Mouse (Mus musculus) kidney, adult 18-20 months (tissue): Measurements from ENCODE around the gene Otulin.

Source experiments
- DNase-seq: peaks from one replicate; pipeline ENCODE4 v3.0.0; 2021

Otulin gene

DNA sequence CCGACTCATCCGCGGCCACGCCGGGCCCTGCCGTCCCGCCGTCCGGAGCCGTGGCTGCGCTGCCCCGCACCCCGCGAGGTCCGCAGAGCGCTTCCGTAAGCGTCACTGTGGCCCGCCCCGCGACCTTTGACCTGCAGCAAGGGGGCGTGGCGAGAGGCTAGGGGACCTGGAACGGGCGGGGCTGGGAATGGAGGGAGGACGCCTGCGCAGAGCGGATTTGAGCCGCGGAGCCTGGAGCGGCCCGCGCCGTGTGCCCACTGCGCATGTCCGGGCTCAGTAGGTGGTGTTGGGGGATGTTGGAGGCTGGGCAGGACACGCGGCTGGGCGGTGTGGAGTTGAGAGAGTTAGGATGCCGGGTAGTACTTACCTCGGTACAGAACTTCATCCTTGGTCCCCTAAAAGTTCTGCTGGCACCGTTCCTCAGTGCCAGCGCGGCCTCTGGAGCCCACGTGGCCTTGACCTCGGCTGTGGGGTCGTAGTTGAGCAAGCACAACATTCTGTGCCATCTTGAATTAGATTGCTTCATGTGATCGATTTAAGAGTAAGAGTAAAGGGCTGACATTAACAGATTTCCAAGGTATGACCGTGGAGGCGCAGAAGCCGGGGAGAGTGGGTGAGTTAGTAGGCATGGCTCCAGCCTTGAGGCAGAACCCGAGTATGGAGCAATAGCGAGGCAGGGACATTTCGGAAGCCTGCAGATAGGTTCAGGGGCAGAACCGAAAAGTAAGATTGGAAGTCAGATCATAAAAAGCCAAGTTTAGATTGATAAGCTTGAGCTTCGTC, at the start of gene Otulin:
TSS of gene Otulin (minus strand) at position 93 of the 783 bp plus-strand sequence.
- DNase-seq, result peak; percentile 99

DNA sequence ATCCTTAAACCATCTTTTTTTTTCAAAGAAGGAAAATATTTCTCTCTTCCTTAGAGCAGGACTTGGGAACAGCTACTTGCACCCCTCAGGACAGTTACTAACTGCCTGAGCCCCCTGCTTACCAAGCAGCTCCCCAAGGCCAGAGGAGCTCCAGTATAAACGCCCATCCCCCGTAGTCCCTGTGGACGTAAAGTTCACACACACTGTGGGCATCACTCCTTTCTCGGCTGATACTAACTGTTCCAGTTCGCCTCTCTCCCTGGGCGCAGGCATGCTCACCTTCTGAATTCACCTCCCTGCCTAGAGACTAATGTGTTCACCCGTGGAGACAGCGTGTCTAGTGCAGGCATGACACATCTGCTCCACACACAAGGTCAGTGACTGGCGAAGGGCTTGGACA, 48.0 kb upstream of the Otulin start:
- no peak for DNase-seq

DNA sequence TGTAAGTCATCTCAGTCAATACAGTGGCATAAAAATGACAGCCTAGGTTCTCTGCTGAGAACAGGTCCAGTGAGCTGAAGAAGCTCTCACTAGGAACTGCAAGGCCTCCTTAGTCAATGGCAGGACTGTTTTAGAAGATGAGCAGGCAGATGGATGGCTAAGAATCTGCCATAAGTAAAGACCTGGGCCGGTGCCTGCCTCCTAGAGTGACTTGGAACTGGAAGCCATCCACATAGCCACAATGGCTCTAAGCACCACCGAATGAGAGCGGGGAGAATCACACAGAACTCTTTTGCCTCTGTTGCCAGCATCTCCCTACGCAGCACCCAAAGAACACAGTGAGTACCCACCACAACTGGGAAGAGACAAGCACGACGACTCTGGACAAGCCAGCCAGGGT, 47.3 kb upstream of the Otulin start:
- no peak for DNase-seq

DNA sequence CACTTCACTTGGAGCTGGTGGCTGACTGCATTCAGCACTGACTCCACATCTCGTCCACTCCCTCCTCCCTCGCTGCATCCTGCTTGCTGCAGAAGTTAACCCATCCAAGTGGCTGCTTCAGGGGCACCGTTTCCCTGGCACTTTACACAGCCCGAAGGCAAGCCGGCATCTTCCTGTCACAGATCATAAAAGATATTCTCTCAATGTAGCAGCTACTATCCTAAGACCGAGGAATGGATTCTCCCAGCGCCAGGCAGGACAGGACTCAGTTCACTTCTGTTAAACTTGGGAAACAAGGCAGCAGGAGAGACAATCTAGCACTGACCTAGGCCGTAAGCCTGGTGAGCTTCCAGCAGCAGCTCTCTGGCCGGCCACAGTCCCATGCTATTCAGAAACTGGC, 45.7 kb upstream of the Otulin start:
- DNase-seq, result no peak

DNA sequence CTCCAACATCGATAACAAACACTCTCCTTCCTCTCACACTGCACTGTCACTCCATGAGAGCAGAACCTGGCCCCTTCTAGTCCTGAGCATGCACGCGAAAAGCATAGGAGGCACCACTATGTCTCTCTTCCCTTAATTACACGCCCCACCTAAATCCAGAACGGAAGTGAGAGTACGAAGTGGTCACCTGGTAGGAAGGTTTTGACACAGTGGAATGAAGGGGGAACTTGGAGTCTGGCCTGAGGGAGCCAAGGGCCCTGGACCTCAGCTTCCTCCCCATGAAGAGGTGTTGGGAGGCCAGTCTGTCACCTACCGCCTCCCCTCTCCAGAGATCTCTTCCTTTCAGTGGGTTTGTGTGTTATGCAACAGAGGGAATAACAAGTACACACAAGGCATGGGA, 44.6 kb upstream of the Otulin start:
- DNase-seq, result no peak

DNA sequence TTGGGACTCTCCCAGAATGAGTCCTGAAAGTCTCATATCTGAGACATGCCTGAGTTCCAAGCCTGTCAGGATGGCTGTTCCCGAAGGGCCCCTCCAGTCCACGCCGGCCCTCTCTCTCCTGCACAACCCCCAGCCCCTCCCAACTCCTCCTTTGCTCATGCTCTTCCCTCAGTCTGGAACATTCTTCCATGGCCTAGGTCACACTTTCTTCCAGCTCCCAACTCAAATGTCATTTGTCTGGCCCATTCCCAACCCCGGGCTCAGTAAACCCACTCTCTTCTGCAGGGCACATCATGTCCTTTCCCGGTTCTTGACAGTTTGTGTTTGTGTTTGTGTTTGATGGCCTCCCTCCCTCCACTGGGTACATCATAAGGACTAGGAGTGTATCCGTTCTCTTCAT, 43.5 kb upstream of the Otulin start:
- DNase-seq, result no peak

DNA sequence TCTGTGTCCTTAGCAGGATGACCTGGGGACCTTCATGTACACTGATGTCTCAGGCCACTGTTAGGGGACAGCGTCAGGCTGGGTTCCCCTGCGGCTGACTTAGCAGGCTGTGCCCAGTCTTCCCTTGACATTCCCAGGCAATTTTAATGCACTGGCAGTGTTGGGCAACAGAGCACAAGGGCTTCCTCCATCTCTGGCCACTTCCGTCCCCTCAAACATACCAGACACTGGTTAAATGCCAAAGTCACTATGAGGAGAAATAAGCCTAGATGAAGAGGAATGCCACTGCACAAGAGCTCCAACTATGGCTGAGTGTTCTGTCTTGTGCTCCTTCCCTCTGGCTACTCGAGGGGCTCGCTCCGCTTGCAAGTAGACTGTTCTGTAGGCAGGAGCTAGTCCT, 42.7 kb upstream of the Otulin start:
- DNase-seq, result no peak

DNA sequence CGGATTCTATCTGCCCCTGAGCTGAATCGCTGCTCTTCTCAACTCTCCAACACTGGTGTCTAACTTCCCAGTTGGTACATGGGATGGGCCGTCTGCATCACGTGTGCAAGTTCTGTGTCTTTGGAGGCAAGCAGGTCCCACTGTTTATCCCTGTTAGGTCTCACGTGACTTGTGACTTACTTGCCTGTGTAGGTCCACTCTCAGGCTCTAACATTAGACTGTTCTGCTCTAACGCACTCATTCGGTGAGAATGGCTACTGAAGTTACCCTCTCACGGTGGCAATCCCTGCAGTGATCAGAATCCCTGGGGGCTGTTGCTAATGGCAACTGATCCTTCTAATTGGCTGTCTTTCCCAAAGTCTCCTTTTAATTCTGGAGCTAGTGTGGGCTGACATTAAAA, 41.8 kb upstream of the Otulin start:
- DNase-seq, result no peak

DNA sequence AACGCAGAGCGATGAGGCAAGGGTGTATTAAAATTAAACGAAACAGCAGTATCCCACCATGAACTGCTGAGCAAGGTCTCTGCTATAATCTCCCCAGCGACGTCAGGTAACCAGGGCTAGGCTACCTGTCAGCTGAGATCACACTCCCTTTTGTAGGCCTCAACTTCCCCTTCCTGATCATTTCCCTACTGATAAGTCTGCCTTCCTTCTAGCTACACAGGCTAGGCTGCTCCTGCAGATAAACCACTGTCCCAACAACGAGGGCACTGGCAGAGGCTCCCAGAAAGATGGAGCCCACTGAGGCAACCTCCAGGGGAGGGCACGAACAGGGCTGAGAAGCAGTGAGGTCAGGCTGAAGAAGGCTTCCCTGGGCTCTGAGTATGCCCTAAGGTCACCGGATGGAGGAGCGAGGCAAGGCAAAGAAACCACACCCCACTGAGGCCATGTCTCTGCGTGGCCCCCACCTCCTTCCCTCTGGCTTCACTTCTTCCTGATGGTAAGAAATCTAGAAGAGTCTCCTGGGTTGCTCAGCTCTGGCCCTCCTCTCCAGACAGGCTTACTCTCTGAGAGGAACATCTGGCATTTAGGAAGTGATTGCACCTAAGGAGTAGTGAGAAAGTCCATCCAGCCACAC, 41.2 kb upstream of the Otulin start:
- DNase-seq, result no peak

DNA sequence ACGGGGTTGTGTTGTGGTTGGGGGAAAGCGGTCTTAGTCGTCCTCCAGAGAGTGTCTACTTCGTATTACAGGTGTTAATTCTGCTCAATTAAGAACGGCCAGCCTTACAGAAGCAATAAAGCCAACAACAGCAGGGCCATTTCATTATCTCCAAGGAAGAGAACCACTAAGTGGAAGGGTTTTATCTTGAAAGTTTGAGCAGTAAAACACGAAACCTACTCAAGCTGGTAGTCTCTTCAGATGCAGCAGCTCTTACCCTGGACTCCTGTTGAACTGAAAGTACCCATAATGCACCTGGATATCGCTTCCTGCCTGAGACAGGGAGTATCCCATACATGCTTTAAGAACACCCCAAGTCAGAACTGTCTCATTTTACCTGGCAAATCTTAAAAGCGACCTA, 40.2 kb upstream of the Otulin start:
- DNase-seq, result no peak

DNA sequence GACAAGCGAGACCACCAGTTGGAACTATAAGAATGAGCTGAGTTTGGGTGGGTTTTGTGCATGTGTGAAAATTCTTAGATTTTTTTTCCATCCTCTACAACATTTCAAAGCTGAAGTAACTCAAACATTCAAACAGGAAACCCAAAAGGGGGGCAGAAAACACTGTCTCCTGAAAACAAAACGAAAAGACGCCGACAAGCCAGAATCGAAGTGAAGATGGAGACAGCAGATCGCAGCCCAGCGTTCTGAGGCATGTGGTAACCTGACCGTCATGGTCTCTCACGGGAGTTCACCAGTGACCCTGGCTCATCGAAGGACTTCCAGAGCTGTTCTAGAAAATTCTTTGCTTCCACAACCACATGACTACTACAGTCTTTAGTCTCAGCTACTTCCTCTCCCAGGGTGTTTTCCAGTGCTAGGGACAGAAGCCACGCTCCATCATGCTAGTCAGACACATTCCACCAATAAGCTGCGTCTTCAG, 39.5 kb upstream of the Otulin start:
- DNase-seq, result no peak

DNA sequence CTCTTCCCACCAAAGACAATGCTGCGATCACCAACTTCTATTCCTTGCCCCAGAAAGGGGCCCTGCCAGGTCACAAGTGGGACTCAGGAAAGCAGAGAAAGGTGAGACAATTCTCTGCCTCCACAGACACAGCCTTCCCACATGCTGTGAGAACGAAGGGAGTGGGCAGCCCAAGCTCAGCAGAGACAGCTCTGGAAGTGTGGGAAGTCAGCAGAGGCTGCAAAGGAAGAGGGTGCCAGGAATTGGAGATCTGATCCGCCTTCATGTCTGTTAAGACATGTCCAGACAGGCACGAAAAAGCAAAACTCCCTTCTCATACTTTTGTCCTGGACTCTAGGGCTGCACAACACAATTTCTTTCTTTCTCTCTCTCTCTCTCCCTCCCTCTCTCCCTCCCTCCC, 38.8 kb upstream of the Otulin start:
- no peak for DNase-seq

DNA sequence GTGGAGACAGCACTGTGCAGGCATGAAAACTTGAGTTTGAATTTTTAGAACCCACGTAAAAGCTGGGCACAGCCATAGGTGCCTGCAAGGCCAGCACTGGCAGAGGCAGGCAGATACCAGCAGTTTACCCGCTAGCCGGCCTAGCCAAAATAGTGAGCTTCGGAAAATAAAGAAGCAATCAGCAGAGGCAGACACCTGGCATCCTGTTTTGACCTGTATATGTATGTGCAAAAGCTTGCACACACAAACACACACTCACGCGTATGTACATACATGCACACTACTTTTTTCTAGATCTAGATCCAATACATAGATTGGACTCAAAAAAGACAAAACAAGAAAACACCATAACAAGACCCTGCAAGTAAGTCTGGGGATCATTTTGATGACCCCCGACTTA, 38.1 kb upstream of the Otulin start:
- DNase-seq, result no peak

DNA sequence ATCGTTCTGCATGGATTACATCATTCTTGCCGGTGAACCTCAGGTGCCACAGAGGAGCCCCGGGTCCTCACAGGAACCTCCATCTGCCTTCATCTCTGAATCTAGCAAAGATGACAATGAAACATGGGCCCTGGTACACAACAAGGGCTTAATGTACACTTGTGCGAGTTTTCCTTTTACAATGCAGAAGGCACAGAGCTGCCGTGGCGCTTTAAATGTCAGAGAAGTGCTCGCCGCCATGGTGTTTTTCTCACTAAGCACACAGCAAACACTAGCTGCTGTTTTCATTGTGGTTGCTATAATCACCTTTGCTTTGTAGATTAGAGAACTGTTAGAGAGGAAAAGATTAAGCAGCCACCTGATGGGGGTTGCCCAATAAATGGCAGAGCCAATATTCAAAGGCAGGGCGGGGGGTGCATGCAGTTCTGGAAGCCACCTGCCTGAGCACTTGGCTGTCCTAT, 37.5 kb upstream of the Otulin start:
- DNase-seq, result no peak

DNA sequence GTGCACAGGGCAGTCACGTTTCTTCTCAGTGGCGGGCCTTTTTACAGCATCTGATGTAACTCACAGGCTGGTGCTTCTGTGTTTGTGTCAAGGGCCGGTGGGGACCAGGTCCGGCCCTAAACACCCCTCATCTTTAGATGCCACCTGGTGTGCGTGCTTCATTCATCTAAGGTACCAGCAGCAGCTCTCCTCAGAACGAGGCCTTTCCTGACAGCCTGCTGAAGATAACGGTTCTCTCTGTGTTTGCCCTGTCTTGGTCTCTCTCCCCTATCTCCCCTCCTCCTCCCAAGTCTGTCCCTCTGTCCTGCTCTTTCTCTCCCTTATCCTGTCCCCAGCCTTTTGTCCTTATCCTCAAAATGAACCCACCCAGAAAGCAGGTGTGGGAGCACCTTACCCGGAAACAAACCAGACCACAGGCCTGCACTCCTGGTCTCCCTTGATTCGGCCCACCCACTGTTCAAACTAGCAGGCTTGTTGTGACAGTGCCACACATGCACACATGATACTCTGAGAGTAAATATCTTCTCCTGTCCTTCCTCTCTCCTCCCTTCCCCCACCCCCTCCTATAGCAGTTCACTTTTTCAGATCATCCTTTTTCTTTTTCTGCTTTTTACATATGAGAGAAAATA, 36.5 kb upstream of the Otulin start:
- DNase-seq, result no peak

DNA sequence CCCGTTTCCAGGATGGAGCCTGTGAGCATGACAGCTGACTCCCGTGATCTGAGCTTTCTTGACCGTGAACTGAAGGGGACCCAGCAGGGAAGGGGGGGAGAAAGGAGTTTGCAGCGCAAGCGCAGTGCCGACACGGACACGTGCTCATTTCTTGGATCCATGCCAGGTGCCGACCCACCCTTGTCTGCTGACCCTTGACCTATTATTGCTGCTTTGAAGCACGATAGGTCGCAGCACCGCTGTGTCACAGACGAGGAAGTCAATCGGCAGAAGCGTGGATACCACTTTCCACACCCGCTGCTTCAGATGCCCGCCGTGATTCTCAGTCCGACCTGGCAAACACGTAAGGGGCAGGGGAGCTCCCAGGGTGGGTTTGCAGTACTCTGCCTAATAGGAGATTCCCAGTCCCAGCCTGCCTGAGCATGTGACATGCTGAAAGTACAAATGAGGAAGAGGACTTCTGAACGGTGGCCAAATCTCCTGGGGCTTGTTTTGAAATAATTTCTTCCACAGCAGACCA, 35.0 kb upstream of the Otulin start:
- DNase-seq, result peak; percentile 31

DNA sequence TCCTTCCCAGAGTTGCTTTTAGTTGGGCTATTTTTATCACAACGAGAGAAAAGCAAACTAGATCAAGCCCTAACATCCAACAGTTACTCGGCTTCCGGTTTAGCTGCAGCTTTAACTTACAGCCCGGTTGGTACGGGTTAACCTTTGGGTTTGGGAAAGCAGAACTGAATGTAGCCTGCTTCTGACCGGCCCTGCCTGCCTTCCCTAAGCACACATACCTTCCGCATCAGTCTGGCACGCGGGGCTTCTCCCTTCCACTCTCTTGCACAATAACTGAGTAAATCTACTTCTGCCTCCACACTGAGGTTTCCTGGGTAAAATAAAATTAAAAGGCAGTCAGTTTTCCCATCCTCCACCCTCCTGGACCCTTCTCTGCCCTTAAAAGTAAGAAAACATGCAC, 33.6 kb upstream of the Otulin start:
- no peak for DNase-seq

DNA sequence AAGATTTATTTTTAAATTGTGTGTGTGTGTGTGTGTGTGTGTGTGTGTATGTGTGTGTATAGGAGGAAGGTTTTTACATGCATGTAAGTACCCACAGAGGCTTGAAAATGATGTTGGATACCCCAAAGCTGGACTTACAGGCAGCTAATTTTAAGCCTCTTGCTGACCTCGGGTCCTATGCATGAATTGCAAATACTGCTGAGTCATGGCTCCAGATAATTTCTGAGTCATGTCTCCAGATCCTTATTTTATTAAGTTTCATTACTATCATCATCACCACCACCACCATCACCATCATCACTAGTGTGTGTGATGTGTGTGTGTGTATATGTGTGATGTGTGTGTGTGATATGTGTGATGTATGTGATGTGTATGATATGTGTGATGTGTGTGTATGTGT, 32.2 kb upstream of the Otulin start:
- no peak for DNase-seq

DNA sequence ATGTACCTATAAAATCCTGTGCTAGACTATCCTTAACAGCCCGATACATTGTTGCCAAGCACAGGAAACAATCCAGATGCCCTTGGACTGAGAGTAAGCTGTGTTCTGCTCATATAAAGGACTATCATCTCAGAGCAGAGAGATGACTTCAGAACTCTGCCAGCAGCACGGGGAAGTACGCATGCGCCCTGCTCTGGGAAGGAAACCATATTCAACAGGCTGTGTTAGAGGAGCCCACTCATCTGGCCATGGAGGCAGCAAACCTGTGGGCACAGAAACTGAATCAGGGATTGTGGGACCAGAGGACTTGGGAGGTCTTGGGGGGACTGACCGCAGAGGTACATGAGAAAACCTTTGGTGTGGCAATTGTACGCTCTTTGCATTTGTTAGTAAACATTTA, 31.2 kb upstream of the Otulin start:
- DNase-seq, result no peak

DNA sequence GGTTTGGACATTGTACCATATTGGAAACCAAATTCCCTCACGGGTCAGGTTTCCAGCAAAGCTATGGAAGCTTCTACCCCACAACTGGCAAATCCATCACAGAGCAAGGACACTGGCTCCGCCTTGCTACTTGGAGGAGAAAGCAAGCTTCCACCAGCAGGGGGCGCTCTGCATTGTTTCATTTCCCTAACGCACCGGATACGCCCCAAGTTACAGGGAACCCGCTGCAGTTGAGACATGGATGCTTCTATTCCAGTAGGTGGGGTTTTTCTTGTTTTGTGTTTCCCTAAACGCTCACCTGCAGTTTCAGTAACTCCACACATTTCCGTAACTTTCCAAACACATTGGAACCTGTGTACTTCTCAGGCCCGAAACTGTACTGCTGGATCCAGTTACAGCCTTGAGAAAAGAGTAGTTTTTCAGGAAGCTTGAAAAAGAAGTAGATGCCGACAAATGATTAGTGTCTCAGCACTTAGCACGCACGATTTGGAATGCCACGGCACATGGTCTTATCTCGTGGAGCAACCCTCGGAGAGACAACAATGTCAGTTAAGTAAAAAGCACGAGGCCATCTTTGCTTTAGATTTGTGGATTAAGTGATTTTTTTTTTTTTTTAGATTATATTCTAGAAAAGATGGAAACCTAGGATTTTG, 29.2 kb upstream of the Otulin start:
- DNase-seq, result peak; percentile 86

DNA sequence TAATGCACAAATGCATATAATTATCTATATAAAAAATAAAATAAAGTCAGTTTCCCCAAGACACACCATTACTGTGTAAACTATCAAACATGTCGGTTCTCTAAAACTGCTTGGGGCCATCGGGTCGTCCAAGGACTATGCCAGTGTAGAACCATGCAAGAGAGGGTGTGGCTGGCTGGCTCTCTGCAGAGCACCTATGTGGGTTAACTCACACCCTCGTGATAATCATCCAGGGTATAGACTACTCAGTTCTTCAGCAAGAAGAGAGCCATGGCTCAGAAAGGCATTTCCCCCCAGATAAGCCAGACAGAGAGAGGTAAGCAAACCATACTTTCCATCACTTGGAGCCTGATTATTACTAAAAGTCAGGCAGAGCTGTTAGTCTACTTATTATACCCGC, 28.6 kb upstream of the Otulin start:
- DNase-seq, result no peak

DNA sequence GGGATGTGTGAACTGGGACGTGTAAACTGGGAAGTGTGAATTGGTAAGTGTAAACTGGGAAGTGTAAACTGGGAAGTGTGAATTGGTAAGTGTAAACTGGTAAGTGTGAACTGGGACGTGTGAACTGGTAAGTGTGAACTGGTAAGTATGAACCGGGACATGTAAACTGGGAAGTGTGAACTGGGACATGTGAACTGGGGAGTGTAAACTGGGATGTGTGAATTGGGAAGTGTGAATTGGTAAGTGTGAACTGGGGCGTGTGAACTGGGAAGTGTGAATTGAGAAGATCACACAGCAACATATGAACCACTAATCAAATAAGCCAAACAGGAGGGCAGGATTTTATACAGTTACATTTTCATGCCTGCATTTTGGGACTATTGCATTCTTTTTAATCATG, 27.9 kb upstream of the Otulin start:
- no peak for DNase-seq

DNA sequence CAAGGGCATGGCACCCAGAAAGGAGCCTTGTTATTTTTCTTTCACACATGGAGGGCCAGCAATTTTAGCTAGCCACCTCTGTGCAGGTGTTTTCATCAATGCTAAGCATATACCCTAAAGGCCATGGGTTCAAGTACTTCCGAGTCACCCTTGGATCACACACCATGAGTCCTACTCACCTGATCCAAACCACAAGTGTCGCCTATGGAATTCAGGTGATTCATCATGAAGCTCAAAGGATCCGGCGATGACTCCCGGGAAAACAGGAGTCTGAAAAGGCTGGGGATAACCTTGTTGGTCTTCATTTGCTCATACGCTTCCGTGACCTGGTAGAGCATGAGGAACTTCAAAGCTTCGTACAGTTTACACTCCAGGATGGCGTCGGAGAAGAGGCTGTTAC, 27.4 kb upstream of the Otulin start:
- no peak for DNase-seq
